Mouse (Mus musculus) stomach, postnatal 0 days (tissue): ENCODE measurements at regions not wholly inside any gene's neighbourhood (a gene's known extent, or its start where the extent isn't known, plus 50 kb on each side); places are given as distances from the start of the nearest gene placed in this dataset.
"Not testable (repeated sequence)": the region's sequence is repeated elsewhere in the genome, so short reads cannot be mapped to it uniquely, and the experiment has no call there.

Source experiments
- ATAC-seq: fragments of 200-750 bp; cut with Nextera tagmentation; 2 replicates; pipeline ENCODE4 v1.8.0; 2017; ENCODE audit not compliant: low FRiP score, low TSS enrichment
- DNase-seq: peaks from one replicate; pipeline ENCODE4 v3.0.0-alpha.2; 2016; ENCODE audit warnings: low spot score
- H3K27ac ChIP-seq: fragments of 300-500 bp; sonication (generic); replicated peaks from 2 replicates; pipeline ENCODE4 v1.5.1; 2014; ENCODE audit warnings: mild to moderate bottlenecking, control low read depth
- H3K27me3 ChIP-seq: fragments of 300-500 bp; sonication (generic); 2 replicates; pipeline ENCODE4 v1.6.1; 2014; ENCODE audit warnings: low read length; ENCODE audit not compliant: control insufficient read depth, insufficient read depth
- H3K36me3 ChIP-seq: fragments of 300-500 bp; sonication (generic); 2 replicates; pipeline ENCODE4 v1.6.1; 2014; ENCODE audit warnings: low read length, mixed read lengths; ENCODE audit not compliant: control insufficient read depth, insufficient read depth
- H3K4me1 ChIP-seq: fragments of 300-500 bp; sonication (generic); replicated peaks from 2 replicates; pipeline ENCODE4 v1.6.1; 2014; ENCODE audit warnings: antibody characterized with exemption; ENCODE audit not compliant: control insufficient read depth, insufficient read depth
- H3K4me2 ChIP-seq: fragments of 300-500 bp; sonication (generic); replicated peaks from 2 replicates; pipeline ENCODE4 v1.6.1; 2014; ENCODE audit warnings: low read depth, mild to moderate bottlenecking, control low read depth, moderate library complexity
- H3K4me3 ChIP-seq: fragments of 300-500 bp; sonication (generic); 2 replicates; pipeline ENCODE4 v1.5.1; 2014; ENCODE audit warnings: low read depth, low read length, control low read depth
- H3K9ac ChIP-seq: fragments of 300-500 bp; sonication (generic); 2 replicates; pipeline ENCODE4 v1.6.1; 2014; ENCODE audit warnings: mild to moderate bottlenecking, low read length, control low read depth, mixed read lengths
- H3K9me3 ChIP-seq: fragments of 300-500 bp; sonication (generic); 2 replicates; pipeline ENCODE4 v1.6.1; 2016; ENCODE audit warnings: low read length; ENCODE audit not compliant: control insufficient read depth
- CTCF ChIP-seq: IDR thresholded peaks from 2 replicates; pipeline ENCODE4 v1.5.1; 2016; ENCODE audit warnings: antibody characterized with exemption, low read depth, mild to moderate bottlenecking, moderate library complexity
- EP300 ChIP-seq: optimal IDR thresholded peaks from 2 replicates; pipeline ENCODE3; 2016; ENCODE audit warnings: antibody characterized with exemption
- WGBS: fragments of 180-500 bp; shearing (Covaris S2); extraction: QIAGEN DNeasy Blood & Tissue Kit; methylation state at CpG from one replicate; pipeline ENCODE4 v1.1.7; 2014; 5-methylcytosine and 5-hydroxymethylcytosine counted together

DNA sequence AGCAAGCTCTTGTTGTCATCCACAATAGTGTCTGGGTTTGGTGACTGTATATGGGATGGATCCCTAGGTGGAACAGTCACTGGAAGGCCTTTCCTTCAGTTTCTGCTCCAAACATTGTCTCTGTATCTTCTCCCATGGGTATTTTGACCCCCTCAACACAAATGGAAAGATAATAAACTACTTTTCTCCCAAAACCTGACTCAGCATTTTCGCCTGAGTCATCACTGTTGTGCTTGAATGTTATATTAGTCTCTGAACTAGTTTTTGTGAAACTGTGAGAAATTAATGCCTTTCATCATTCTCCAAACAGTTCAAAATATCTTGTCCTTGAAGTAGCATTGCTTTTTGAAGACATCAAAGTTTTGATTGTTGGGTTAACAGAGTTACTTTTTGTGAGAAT is 168.8 kb downstream of the Plppr4 start:
- no peak overlapping the region for H3K27ac ChIP-seq
- DNase-seq (no peak), ATAC-seq (no peak)
- H3K9ac ChIP-seq: no peak overlapping the region
- H3K9me3 ChIP-seq: no peaks in the 10 kb centered on the region
- WGBS: 76% methylated on average over 1 of the region's 1 CpGs
- TF ChIP-seq CTCF: no peak
- TF ChIP-seq EP300: no peak
- no peak overlapping the region for H3K4me2 ChIP-seq
- H3K4me1 ChIP-seq: no peaks in the 10 kb centered on the region
- no peak overlapping the region for H3K4me3 ChIP-seq
- no peaks in the 10 kb centered on the region for H3K27me3 ChIP-seq
- no peaks in the 10 kb centered on the region for H3K36me3 ChIP-seq

DNA sequence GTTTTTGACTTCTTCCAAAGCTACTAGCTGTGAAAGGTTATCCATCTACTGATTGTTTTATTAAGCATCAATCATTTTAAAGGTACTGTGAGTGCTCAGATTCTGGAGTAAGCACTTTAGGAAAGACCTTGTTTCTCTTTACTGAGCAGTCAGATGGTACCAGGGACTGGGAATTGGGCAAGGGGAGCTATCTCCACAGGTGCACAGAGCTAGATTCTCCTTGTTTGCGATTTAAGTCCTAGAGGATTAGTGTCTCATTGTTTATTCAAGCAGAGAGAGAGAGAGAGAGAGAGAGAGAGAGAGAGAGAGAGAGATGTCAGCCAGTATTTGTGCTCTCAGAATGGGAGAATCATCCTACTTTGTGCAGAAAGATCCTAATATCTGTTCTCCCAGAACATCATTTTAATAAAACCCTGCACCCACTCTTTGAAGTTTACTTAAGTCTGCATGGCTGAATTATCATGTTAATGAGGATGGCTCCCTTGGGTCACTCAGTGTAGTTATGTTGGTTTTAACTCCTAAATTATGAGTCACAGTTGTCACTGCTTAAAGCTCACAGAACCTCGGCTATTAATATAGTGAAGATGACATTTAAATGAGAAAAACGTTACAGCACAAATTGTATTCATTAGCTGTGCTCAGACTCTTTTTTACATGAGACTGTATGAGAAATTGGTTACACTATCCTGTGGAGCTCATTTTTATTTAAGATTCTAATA is 171.7 kb downstream of the Plppr4 start:
- Histone ChIP-seq H3K27me3 (no peaks in the 10 kb centered on the region), H3K4me3 (no peak overlapping the region), H3K4me2 (no peak overlapping the region), H3K36me3 (no peaks in the 10 kb centered on the region), H3K9ac (no peak overlapping the region), H3K9me3 (no peaks in the 10 kb centered on the region), H3K4me1 (no peaks in the 10 kb centered on the region), H3K27ac (no peak overlapping the region)
- TF ChIP-seq CTCF: no peak
- TF ChIP-seq EP300: no peak
- WGBS: 40% methylated on average over 3 of the region's 3 CpGs
- ATAC-seq (no peak), DNase-seq (no peak)

DNA sequence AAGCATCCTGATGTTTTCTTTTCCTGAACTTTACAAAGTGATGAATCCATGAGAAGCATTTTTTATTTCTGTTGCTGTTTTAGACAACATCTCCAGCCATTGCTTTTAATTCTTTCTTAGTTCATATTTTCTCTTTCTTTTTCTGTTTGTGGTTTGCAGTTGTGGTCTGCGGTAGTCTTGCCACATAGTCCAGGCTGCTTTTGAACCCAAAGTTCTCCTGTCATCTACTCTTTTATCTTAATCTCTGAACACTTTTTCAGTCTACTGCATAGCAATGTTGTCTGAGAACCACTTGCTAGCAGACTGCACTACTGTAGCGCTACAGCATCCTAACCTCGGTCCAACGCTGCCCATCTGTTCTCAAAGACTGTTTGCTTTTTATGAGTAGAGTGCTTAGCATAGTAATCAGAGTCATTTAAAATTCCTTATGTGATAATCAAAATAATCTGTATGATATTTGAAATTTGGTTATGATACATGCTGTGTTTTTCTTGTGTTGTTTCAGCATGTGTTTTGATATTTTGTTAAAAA is 177.0 kb downstream of the Plppr4 start:
- Histone ChIP-seq H3K4me1 (no peaks in the 10 kb centered on the region), H3K27me3 (no peaks in the 10 kb centered on the region), H3K9me3 (0 out of 2 replicates have a peak, but pooled peaks cover 3% of the 10 kb centered on the region), H3K4me3 (no peak overlapping the region), H3K27ac (no peak overlapping the region), H3K36me3 (no peaks in the 10 kb centered on the region), H3K4me2 (no peak overlapping the region), H3K9ac (no peak overlapping the region)
- WGBS: 90% methylated on average over 4 of the region's 4 CpGs
- DNase-seq (no peak), ATAC-seq (no peak)
- TF ChIP-seq CTCF (no peak), EP300 (no peak)

DNA sequence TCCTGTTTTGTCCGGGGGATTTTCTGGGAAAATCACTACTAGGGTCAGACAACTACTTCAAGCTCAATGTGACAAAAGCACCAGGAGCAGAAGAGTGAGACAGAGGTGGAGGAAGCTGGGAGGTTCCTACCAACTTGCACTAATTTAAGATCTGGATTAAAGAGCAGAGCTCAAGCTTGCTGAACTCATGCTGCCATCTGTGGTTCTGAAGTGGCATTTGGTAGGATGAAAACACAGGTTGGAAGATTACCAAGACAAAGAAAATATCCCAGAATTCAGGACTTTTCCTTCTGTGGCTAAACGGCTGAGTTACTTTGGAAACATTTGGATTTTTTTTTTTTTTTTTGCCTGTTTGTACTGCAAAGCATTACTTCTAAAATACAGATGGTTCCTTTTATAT is 190.9 kb downstream of the Plppr4 start:
- no peaks in the 10 kb centered on the region for H3K27me3 ChIP-seq
- no peak for DNase-seq
- H3K36me3 ChIP-seq: no peaks in the 10 kb centered on the region
- ATAC-seq: no peak
- H3K9me3 ChIP-seq: no peaks in the 10 kb centered on the region
- H3K4me2 ChIP-seq: no peak overlapping the region
- no peaks in the 10 kb centered on the region for H3K4me1 ChIP-seq
- no peak overlapping the region for H3K9ac ChIP-seq
- no peak for TF ChIP-seq CTCF
- TF ChIP-seq EP300: no peak
- no peak overlapping the region for H3K27ac ChIP-seq
- H3K4me3 ChIP-seq: no peak overlapping the region
- WGBS: 71% methylated on average over 2 of the region's 2 CpGs

DNA sequence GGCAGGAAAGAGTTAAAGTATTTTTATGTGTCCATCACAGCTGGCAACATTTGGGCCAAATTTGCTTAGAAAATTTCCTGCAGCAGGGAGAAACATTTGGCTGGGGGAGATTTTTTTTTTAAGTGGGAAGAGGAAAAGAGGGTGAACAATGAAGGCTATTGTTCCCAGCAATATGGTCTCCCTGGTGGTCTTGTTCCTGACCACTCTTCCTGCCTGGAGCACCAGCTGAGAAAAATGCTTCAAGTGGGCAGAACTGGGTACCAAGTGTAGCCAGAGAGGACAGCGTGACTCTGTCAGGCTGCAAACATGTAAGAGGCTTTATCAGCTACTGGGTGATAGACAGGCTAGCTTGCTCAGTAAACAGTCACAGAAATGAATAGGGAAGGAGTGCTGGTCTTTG is 194.3 kb upstream of the Palmd start:
- no peak for ATAC-seq
- no peaks in the 10 kb centered on the region for H3K9me3 ChIP-seq
- no peak for DNase-seq
- H3K4me3 ChIP-seq: no peak overlapping the region
- no peak overlapping the region for H3K27ac ChIP-seq
- no peaks in the 10 kb centered on the region for H3K4me1 ChIP-seq
- TF ChIP-seq CTCF (no peak), EP300 (no peak)
- H3K36me3 ChIP-seq: no peaks in the 10 kb centered on the region
- H3K9ac ChIP-seq: no peak overlapping the region
- no peak overlapping the region for H3K4me2 ChIP-seq
- H3K27me3 ChIP-seq: no peaks in the 10 kb centered on the region
- 41% methylated on average over 1 of the region's 1 CpGs for WGBS

DNA sequence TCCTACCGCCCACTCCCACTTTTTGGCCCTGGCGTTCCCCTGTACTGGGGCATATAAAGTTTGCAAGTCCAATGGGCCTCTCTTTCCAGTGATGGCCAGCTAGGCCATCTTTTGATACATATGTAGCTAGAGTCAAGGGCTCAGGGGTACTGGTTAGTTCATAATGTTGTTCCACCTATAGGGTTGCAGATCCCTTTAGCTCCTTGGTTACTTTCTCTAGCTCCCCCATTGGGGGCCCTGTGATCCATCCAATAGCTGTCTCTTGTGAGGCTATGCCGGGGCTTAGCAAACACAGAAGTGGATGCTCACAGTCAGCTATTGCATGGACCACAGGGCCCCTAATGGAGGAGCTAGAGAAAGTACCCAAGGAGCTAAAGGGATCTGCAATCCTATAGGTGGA is 191.9 kb upstream of the Palmd start:
- H3K9ac ChIP-seq, ATAC-seq, H3K4me3 ChIP-seq, H3K4me2 ChIP-seq, H3K27me3 ChIP-seq, H3K9me3 ChIP-seq, H3K4me1 ChIP-seq, H3K36me3 ChIP-seq, DNase-seq, H3K27ac ChIP-seq: not testable (repeated sequence)
- 87% methylated on average over 3 of the region's 3 CpGs for WGBS
